Mouse (Mus musculus): ENCODE data around the gene Mllt3.

DNA sequence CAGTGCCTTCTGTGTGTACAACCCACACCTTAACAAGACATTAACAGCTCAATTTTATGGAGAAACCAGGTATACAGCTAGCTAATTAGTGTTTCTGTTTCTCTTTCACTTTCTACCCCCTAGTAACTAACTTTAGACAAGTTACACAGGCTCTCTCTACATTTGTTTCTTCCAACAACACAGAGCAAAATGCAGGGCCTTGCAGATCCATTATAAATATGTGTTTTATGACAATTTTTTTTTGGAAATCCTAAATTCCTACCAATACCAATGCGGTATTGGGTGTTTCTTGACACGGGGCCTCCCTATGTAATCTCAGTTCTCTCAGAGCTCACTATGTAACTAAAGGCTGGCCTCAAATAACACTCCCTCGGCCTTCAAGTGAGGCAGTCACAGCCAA, 139.7 kb downstream of the Mllt3 start:
- TF ChIP-seq CTCF (IDR thresholded peaks at IDR 0.05; ENCODE audit: borderline replicate concordance, control insufficient read depth, extremely low read depth, insufficient read depth, low read length, poor library complexity) (no peak), POLR2A (IDR thresholded peaks at IDR 0.05; ENCODE audit: control insufficient read depth, extremely low read depth, insufficient read depth, low read length, poor library complexity) (no peak)
